Mouse (Mus musculus): ENCODE data around the gene Zer1. TPM values are rescaled to one million over a fixed set of nuclear protein-coding genes. Genes with fewer than 3 reads are reported as not detected.
"Not testable (repeated sequence)": the region's sequence is repeated elsewhere in the genome, so short reads cannot be mapped to it uniquely, and the experiment has no call there.

Gene Zer1
- polyA plus RNA-seq, 1 experiment from 2014 or later, result 12.8 TPM

GRCm38 (mm10) chr2:30144436-30144835 lies 20.1 kb upstream of the Zer1 start:
- H3K36me3 ChIP-seq, result peaks cover 93% of the 10 kb centered on the region
- H3K27me3 ChIP-seq, result no peaks in the 10 kb centered on the region
- H3K4me3 ChIP-seq, result no peak overlapping the region
- no peak overlapping the region for H3K27ac ChIP-seq (replicated peaks)
- H3K4me2 ChIP-seq, result no peak overlapping the region
- no peak overlapping the region for H3K9ac ChIP-seq
- no peaks in the 10 kb centered on the region for H3K9me3 ChIP-seq
- no peaks in the 10 kb centered on the region for H3K4me1 ChIP-seq (replicated peaks)
- 97% methylated on average over 4 of the region's 4 CpGs for WGBS
- no peak for ATAC-seq (ENCODE audit: low read depth)

- WGBS, result 91% methylated on average over 4 of the region's 4 CpGs
- Histone ChIP-seq H3K36me3 (peaks cover 85% of the 10 kb centered on the region), H3K4me1 (replicated peaks) (peaks cover 11% of the 10 kb centered on the region)
- not testable (repeated sequence) for H3K9ac ChIP-seq; H3K9me3 ChIP-seq; H3K27ac ChIP-seq (replicated peaks); H3K27me3 ChIP-seq; H3K4me3 ChIP-seq; ATAC-seq (ENCODE audit: low read depth); H3K4me2 ChIP-seq
Observed at GRCm38 (mm10) chr2:30140021-30140420, 15.6 kb upstream of the Zer1 start.

- Histone ChIP-seq H3K4me3 (no peak overlapping the region), H3K36me3 (peaks cover 51% of the 10 kb centered on the region), H3K4me2 (no peak overlapping the region), H3K27ac (replicated peaks) (no peak overlapping the region), H3K9ac (no peak overlapping the region), H3K27me3 (no peaks in the 10 kb centered on the region), H3K9me3 (no peaks in the 10 kb centered on the region), H3K4me1 (replicated peaks) (peaks cover 31% of the 10 kb centered on the region)
- WGBS, result 91% methylated on average over 10 of the region's 10 CpGs
- no peak for ATAC-seq (ENCODE audit: low read depth)
Observed at GRCm38 (mm10) chr2:30136458-30136857, 12.1 kb upstream of the Zer1 start.

- Histone ChIP-seq H3K4me1 (replicated peaks) (peaks cover 31% of the 10 kb centered on the region), H3K27me3 (no peaks in the 10 kb centered on the region), H3K9me3 (no peaks in the 10 kb centered on the region), H3K4me2 (peak overlapping the region; percentile 98), H3K9ac (peak overlapping the region; percentile 86), H3K27ac (replicated peaks) (peak overlapping the region; percentile 86; the same call in 1 of the 2 replicates), H3K4me3 (peak overlapping the region; percentile 82), H3K36me3 (peaks cover 37% of the 10 kb centered on the region)
- WGBS, result 44% methylated on average over 10 of the region's 10 CpGs
- no peak for ATAC-seq (ENCODE audit: low read depth)
Observed at GRCm38 (mm10) chr2:30134928-30135620, 10.7 kb upstream of the Zer1 start.

GRCm38 (mm10) chr2:30134378-30134711 lies 10.0 kb upstream of the Zer1 start:
- ATAC-seq (ENCODE audit: low read depth), result no peak
- H3K27ac ChIP-seq (replicated peaks), result peak overlapping the region; percentile 86
- peak overlapping the region; percentile 82 for H3K4me3 ChIP-seq
- H3K36me3 ChIP-seq, result peaks cover 32% of the 10 kb centered on the region
- no peaks in the 10 kb centered on the region for H3K27me3 ChIP-seq
- H3K4me1 ChIP-seq (replicated peaks), result peaks cover 31% of the 10 kb centered on the region
- no peaks in the 10 kb centered on the region for H3K9me3 ChIP-seq
- H3K4me2 ChIP-seq, result peak overlapping the region; percentile 98
- 26% methylated on average over 6 of the region's 6 CpGs for WGBS
- H3K9ac ChIP-seq, result peak overlapping the region; percentile 86

- Histone ChIP-seq H3K27ac (replicated peaks) (peak within 1 kb of the TSS; percentile 86), H3K36me3 (peaks cover 28% of the 10 kb centered on the region), H3K27me3 (no peaks in the 10 kb centered on the region), H3K4me1 (replicated peaks) (peaks cover 31% of the 10 kb centered on the region), H3K4me2 (peak within 1 kb of the TSS; percentile 98), H3K4me3 (peak within 1 kb of the TSS; percentile 82), H3K9me3 (no peaks in the 10 kb centered on the region), H3K9ac (peak within 1 kb of the TSS; percentile 86)
- ATAC-seq (ENCODE audit: low read depth), result peak; percentile 94
- WGBS, result under 1% methylated on average over 46 of the region's 46 CpGs
Observed at GRCm38 (mm10) chr2:30133613-30134377, 9.4 kb upstream of the Zer1 start, which contains the start of gene Tbc1d13. Tbc1d13 (plus strand) TSS chr2:30133746.

- H3K27me3 ChIP-seq, result no peaks in the 10 kb centered on the region
- H3K27ac ChIP-seq (replicated peaks), result peak overlapping the region; percentile 86; the same call in 1 of the 2 replicates
- H3K4me1 ChIP-seq (replicated peaks), result peaks cover 31% of the 10 kb centered on the region
- peaks cover 24% of the 10 kb centered on the region for H3K36me3 ChIP-seq
- peak overlapping the region; percentile 86 for H3K9ac ChIP-seq
- 25% methylated on average over 16 of the region's 16 CpGs for WGBS
- 0 out of 2 replicates have a peak, but pooled peaks have one; percentile 8 for ATAC-seq (ENCODE audit: low read depth)
- peak overlapping the region; percentile 98 for H3K4me2 ChIP-seq
- H3K4me3 ChIP-seq, result peak overlapping the region; percentile 82
- no peaks in the 10 kb centered on the region for H3K9me3 ChIP-seq
Observed at GRCm38 (mm10) chr2:30132801-30133612, 8.6 kb upstream of the Zer1 start.

- not testable (repeated sequence) for ATAC-seq (ENCODE audit: low read depth); H3K4me3 ChIP-seq; H3K36me3 ChIP-seq; H3K9me3 ChIP-seq; H3K4me2 ChIP-seq; H3K27me3 ChIP-seq; H3K27ac ChIP-seq (replicated peaks); H3K9ac ChIP-seq
- peaks cover 31% of the 10 kb centered on the region for H3K4me1 ChIP-seq (replicated peaks)
- WGBS, result 60% methylated on average over 5 of the region's 5 CpGs
Observed at GRCm38 (mm10) chr2:30131240-30131639, 6.9 kb upstream of the Zer1 start.

GRCm38 (mm10) chr2:30130156-30130555 lies 5.8 kb upstream of the Zer1 start:
- H3K27me3 ChIP-seq, result no peaks in the 10 kb centered on the region
- H3K4me3 ChIP-seq, result no peak overlapping the region
- no peaks in the 10 kb centered on the region for H3K36me3 ChIP-seq
- WGBS, result 89% methylated on average over 4 of the region's 4 CpGs
- no peak overlapping the region for H3K27ac ChIP-seq (replicated peaks)
- no peak overlapping the region for H3K9ac ChIP-seq
- peaks cover 23% of the 10 kb centered on the region for H3K4me1 ChIP-seq (replicated peaks)
- H3K4me2 ChIP-seq, result no peak overlapping the region
- no peak for ATAC-seq (ENCODE audit: low read depth)
- no peaks in the 10 kb centered on the region for H3K9me3 ChIP-seq

GRCm38 (mm10) chr2:30128789-30129188 lies 4.4 kb upstream of the Zer1 start:
- Histone ChIP-seq H3K27me3 (no peaks in the 10 kb centered on the region), H3K4me3 (no peak overlapping the region), H3K9me3 (no peaks in the 10 kb centered on the region), H3K27ac (replicated peaks) (no peak overlapping the region), H3K9ac (no peak overlapping the region), H3K4me1 (replicated peaks) (peaks cover 18% of the 10 kb centered on the region), H3K36me3 (no peaks in the 10 kb centered on the region), H3K4me2 (no peak overlapping the region)
- 48% methylated on average over 2 of the region's 2 CpGs for WGBS
- ATAC-seq (ENCODE audit: low read depth), result no peak

- peak overlapping the region; percentile 77 for H3K4me3 ChIP-seq
- no peaks in the 10 kb centered on the region for H3K27me3 ChIP-seq
- H3K4me2 ChIP-seq, result peak overlapping the region; percentile 97
- H3K9ac ChIP-seq, result peak overlapping the region; percentile 90
- peak; percentile 69 for ATAC-seq (ENCODE audit: low read depth)
- peaks cover 45% of the 10 kb centered on the region for H3K4me1 ChIP-seq (replicated peaks)
- peak overlapping the region; percentile 93 for H3K27ac ChIP-seq (replicated peaks)
- 0 out of 2 replicates have a peak, but pooled peaks cover 5% of the 10 kb centered on the region for H3K36me3 ChIP-seq
- no peaks in the 10 kb centered on the region for H3K9me3 ChIP-seq
- 1% methylated on average over 42 of the region's 44 CpGs for WGBS
Observed at GRCm38 (mm10) chr2:30123729-30124471, 485 bp downstream of the Zer1 start.

Data from neural tube, embryonic 13.5 days (tissue).